Mouse (Mus musculus) bone marrow, adult 2 months (tissue): ENCODE data around the gene Rgl1. TPM values are rescaled to one million over a fixed set of nuclear protein-coding genes. Genes with fewer than 3 reads are reported as not detected.

Experiments used
- H3K27ac ChIP-seq: fragments of 200-500 bp; 2 replicates; pipeline ENCODE4 v1.5.1; 2012; ENCODE audit warnings: low read depth, mild to moderate bottlenecking, control low read depth, inconsistent platforms, low read length; ENCODE audit not compliant: control insufficient read depth, poor library complexity, insufficient read depth
- H3K4me1 ChIP-seq: fragments of 200-500 bp; 2 replicates; pipeline ENCODE4 v1.6.1; 2011; ENCODE audit warnings: low read length; ENCODE audit not compliant: control insufficient read depth, insufficient read depth
- H3K4me3 ChIP-seq: fragments of 200-500 bp; replicated peaks from 2 replicates; pipeline ENCODE3; 2011; ENCODE audit warnings: mild to moderate bottlenecking, low read depth, low read length, control low read depth; ENCODE audit not compliant: control insufficient read depth
- CTCF ChIP-seq: fragments of 200-500 bp; IDR thresholded peaks from 2 replicates; pipeline ENCODE4 v1.5.1; 2011; ENCODE audit warnings: low read length, control low read depth; ENCODE audit not compliant: control insufficient read depth, insufficient read depth
- POLR2A ChIP-seq: fragments of 200-500 bp; IDR thresholded peaks from 2 replicates; pipeline ENCODE4 v1.6.1; 2011; ENCODE audit warnings: low read depth, mild to moderate bottlenecking, control low read depth, low read length, borderline replicate concordance; ENCODE audit not compliant: control insufficient read depth
- WGBS: fragments of 180-500 bp; shearing (Covaris S2); methylation state at CpG from one replicate; pipeline ENCODE4 v1.1.7; 2018; 5-methylcytosine and 5-hydroxymethylcytosine counted together
- polyA plus RNA-seq: library from polyadenylated mRNA; stranded (reverse); fragments of >200 nt; gene quantifications from 2 replicates; pipeline ENCODE4 v1.2.4, GENCODE M21; 2011; ENCODE audit warnings: low replicate concordance; ENCODE audit not compliant: missing spikeins, insufficient read depth, insufficient read length

Gene Rgl1
- polyA plus RNA-seq, 1 experiment, result 9.2 TPM

DNA sequence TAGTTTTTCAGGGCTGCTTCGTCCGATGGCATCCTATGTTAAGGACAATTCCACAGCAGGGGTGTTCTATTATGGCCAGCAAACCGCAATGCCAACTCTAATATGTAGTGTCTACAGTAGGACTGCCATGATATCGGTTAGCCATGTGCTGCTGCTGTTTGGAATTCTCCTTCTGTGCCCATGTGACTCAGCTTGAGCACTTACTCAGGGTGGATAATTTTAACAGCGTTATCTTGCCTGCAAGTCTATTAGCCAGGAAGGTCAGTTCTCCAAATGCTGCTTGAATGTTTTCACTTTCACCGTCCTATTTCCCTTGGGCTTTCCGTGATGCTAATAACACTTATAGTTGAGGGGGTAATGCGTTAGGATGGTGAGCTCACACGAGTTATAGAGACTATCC, 240.0 kb downstream of the Rgl1 start:
- 86% methylated on average over 9 of the region's 9 CpGs for WGBS
- Histone ChIP-seq H3K27ac (no peak overlapping the region), H3K4me1 (peaks cover 5% of the 10 kb centered on the region; the same call in 1 of the 2 replicates), H3K4me3 (no peak overlapping the region)
- no peak for TF ChIP-seq CTCF
- TF ChIP-seq POLR2A, result no peak

DNA sequence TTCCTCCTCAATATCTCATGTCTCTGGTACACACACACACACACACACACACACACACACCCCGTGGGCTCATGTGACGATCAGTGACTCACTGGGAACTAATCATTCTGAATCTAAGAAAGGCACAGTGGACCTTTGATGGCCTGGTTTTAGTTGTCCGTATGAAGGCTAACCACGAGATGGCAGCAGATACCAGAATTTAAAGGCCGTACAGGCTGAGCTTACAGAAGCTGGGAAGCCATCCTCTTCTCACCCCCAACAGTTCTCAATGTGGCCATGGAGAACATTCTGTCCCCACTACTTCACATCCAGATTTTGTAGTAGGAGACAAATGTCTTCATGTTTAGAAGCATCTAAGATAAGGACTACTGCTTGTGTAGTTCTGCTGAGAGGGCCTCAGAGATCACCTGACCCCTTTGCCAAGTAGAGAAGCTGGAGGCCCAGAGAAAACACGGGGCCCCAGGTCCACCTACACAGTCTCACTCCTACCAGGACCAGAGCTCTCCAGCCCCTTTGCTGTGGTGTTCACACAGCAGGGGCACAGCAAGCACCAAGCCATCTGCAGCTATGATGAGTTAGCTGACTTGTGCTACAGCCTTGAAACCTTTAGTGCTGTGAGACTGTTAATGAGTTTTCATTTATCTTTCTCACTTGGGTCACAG, 241.0 kb downstream of the Rgl1 start:
- 17% methylated on average over 6 of the region's 6 CpGs for WGBS
- Histone ChIP-seq H3K27ac (no peak overlapping the region), H3K4me1 (peaks cover 5% of the 10 kb centered on the region; the same call in 1 of the 2 replicates)

DNA sequence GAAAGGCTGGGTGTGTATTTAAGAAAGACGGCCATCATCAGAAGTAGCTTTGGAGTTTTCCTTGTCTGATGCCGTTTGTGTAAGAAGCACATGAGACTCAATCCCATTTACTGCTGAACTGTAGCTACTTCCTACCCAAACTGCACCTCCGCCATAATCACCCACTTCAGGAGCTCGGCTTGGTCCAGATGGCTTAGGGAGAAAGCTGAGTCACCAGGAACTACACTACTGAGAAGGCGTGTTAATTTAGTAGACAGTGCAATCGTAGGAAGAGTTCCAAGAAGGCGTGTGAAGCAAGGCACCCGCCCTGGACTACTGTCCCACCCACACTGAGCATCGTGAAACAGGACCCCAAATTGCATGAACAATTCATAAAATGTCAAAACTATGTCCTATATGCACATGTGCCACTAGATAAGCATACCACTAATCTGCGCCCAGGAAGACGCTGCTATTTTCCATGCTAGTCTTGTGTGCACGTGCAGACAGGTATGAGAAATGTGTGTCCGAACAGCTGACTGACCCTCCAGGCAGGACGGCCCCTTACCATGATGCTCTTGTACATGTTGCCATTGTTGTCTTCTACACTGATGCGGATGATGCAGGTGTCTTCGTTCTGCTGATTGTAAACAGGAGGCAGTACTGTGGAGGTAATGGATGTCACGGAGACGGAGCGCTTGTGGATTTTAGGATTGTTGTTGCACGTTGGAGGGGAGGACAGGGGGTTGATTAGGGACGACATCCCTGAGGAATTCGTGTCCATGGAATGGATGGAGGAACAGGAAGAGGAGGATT, 241.9 kb downstream of the Rgl1 start:
- peaks cover 3% of the 10 kb centered on the region; the same call in 1 of the 2 replicates for H3K4me1 ChIP-seq

More for the DNA sequence above, 241.0 kb downstream of the Rgl1 start:
- no peak overlapping the region for H3K4me3 ChIP-seq
- peak; percentile 64 for TF ChIP-seq CTCF
- TF ChIP-seq POLR2A, result no peak

DNA sequence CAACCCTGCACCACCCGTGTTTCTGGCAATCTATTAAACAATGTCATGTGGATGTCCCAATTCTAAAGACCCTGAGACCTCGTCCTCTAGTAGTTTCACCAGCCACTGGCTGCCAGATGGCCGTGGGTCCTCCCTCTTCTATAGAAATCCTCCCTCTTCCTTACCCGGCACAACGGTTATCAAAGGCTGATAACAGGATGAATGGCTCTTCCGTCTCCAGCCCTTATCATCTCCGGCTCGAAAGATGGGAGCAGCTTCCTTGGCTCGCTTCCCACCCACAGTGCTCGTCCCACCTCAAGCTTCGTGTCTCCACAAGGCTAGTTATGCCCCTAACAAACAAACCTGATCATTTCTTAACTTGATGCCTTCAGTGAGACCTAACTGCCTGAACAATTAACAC, 242.9 kb downstream of the Rgl1 start:
- no peak for TF ChIP-seq POLR2A
- no peak for TF ChIP-seq CTCF
- WGBS, result 77% methylated on average over 11 of the region's 11 CpGs
- no peaks in the 10 kb centered on the region for H3K4me1 ChIP-seq
- no peak overlapping the region for H3K4me3 ChIP-seq
- H3K27ac ChIP-seq, result no peak overlapping the region

More for the DNA sequence above, 241.9 kb downstream of the Rgl1 start:
- no peak overlapping the region for H3K4me3 ChIP-seq
- no peak overlapping the region for H3K27ac ChIP-seq
- TF ChIP-seq POLR2A, result no peak
- no peak for TF ChIP-seq CTCF
- 81% methylated on average over 22 of the region's 22 CpGs for WGBS

DNA sequence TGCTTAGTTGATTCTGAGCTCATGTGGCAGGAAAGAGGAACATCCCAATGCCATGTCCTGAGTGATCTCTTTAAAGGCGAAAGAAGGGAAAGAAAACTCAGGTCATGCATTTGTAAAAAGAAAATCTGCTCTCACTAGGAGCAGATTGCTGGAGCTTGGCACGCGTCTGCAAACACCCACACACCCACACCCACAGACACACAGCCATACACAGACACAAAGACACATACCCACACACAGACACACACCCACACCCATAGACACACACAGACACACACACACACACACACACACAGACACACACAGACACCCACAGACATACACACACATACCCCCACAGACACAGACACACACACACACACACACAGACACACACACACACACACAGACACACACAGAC, 243.9 kb downstream of the Rgl1 start:
- H3K4me1 ChIP-seq, result no peaks in the 10 kb centered on the region
- H3K4me3 ChIP-seq, result no peak overlapping the region
- 78% methylated on average over 3 of the region's 3 CpGs for WGBS
- H3K27ac ChIP-seq, result no peak overlapping the region
- TF ChIP-seq CTCF, result no peak
- no peak for TF ChIP-seq POLR2A

DNA sequence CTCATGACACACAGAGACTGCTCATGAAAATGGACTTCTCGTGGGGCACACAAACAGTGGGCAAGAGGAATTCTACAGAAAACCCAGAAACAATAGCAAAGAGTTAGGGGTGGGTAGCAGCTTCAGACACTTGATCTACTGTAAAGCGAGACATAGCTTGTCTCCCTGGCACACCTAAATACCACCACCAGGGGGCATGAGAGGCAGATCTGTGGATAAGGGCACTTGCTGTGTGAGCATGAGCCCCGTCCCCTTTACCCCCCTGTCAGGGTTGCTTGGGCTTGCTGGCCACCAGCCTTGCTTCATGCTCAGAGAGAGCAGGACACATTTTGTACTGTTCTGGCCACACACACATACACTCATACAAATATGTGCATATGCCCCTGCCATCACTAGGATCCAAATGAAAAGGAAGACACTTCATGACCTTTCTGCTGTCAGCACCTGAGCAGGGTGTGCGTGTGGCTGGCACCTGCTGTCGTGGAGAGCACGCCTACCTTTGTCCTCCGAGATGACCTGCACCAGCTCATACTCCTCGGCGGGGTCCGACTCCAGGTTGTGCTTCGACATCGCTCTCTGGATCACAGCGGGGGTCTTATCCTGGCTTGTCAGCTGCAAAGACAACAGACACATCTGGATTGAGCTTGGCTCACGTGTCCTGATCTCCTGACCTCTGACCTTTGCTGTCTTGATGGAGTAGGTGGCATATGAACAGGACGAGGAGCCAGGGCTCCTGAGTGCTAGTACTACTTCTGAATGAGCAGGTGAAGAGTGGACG, 245.2 kb downstream of the Rgl1 start:
- no peaks in the 10 kb centered on the region for H3K4me1 ChIP-seq
- H3K4me3 ChIP-seq, result no peak overlapping the region
- TF ChIP-seq POLR2A (no peak), CTCF (peak; percentile 73)
- WGBS, result 82% methylated on average over 16 of the region's 16 CpGs
- H3K27ac ChIP-seq, result no peak overlapping the region

DNA sequence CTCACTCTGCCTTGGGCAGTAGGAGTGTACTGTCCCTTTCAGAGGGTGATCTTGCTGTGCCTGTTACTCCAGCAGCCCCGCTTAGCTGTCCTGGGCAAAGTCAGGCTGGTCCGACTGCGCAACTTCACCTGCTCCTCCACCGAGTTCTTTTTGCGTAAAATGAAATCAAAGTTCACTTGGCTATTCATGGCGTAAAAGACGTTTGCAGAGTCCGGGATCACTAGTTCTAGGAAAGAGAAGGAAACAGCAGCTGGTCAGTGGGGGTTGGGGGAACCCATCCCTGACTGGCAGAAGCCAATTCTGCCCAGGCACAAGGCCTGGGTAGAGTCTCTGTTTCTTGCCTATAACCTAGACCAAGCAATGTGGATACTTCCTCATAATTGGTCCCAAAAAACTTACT, 247.2 kb downstream of the Rgl1 start:
- WGBS, result 84% methylated on average over 8 of the region's 8 CpGs
- no peaks in the 10 kb centered on the region for H3K4me1 ChIP-seq
- H3K27ac ChIP-seq, result no peak overlapping the region
- H3K4me3 ChIP-seq, result no peak overlapping the region
- TF ChIP-seq CTCF, result no peak
- no peak for TF ChIP-seq POLR2A

DNA sequence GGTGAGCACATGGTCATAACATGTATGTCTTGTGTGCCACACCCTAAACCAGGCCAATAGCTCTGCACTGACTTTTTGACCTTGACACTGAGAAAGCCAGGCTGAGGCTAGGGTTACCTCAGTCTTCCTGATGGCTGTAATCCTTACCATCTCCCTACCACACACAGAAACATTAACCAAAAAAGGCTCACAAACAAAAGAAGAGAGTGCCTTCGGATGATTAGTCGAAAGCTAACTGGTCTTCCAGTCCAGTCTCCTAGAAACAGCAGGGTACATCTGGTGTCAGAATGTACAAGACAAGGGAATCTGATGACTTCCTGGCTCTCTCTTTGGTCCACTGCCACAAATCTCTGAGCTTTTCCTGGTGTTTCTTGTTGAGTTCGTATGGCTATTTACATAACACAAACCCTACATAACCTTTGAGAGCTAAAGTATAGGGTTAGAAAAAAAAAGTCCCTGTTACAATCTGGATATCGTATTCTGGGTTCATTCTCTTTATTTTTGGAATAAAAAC, 249.0 kb downstream of the Rgl1 start:
- TF ChIP-seq CTCF (no peak), POLR2A (no peak)
- H3K4me1 ChIP-seq, result no peaks in the 10 kb centered on the region
- WGBS, result 81% methylated on average over 4 of the region's 4 CpGs
- H3K27ac ChIP-seq, result no peak overlapping the region
- H3K4me3 ChIP-seq, result no peak overlapping the region
